Mouse (Mus musculus) G1E (cell line): ENCODE results near the gene Tox2.

Experiments used
- CTCF ChIP-seq: IDR thresholded peaks from 2 replicates; pipeline ENCODE4 v1.5.1; 2012; ENCODE audit warnings: low read depth, low read length, inconsistent platforms, mixed read lengths
- GATA1 ChIP-seq: IDR thresholded peaks from 2 replicates; pipeline ENCODE4 v1.6.1; 2012; ENCODE audit warnings: borderline replicate concordance, low read length, inconsistent platforms, mixed read lengths
- TAL1 ChIP-seq: conservative IDR thresholded peaks from 2 replicates; pipeline ENCODE4 v1.6.1; 2012; ENCODE audit warnings: low read depth, low read length, inconsistent platforms, mixed read lengths

DNA sequence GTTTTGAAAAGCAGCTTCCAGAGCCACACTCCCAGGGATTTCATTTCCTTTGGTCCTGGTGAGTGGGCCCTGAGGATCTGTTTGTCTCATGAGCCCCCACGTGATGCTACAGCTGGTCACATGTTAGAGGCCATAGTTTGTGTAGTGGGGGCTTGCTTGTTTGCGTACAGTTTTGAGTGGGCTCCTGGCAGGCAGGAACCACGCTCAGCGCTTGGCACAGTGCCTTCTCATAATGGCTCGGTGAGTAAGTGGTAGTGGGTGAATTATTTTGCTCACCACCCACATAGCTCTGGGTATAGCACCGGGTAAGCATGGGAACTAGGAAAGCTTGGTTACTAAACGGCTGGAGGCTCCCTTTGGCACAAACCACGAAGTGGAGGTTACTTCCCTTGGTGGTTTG lies 6.2 kb downstream of the Tox2 start:
- TF ChIP-seq GATA1: no peak
- TF ChIP-seq CTCF: no peak
- no peak for TF ChIP-seq TAL1
